Mouse (Mus musculus) T-helper 17 cell (primary cell): ENCODE results near the gene Slc6a11.

Experiments used
- in situ Hi-C, 2 experiments: fragments of 300-600 bp; cut with MboI, MseI; formaldehyde crosslinking; loops; 1 replicate in 1 of 2; 2 replicates in 1 of 2; pipeline ENCODE4 v1.15.1; 2025; ENCODE audit warnings: high pct_unique_total_duplicates in 2 of 2

The Slc6a11 gene

DNA sequence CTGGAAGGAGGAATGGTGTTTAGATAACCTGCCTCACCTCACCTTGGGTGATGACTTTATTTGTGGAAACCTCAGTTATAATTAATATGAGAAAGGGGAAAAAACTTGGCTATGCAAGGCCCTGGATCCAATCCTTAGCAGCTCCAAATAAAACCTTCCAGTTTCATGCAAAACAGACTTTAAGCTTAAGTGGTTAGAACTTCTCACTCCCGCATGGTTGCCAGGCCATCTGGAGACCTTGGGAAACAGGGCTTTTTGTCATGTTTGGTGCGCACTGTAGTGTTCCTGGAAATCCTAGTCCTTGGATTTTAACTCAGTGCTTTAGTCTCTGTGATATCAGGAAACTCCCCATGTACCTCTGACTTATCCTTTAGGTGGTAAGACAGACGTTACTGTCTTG lies 47.1 kb downstream of the Slc6a11 start:
- in situ Hi-C loops, result no loop called here

DNA sequence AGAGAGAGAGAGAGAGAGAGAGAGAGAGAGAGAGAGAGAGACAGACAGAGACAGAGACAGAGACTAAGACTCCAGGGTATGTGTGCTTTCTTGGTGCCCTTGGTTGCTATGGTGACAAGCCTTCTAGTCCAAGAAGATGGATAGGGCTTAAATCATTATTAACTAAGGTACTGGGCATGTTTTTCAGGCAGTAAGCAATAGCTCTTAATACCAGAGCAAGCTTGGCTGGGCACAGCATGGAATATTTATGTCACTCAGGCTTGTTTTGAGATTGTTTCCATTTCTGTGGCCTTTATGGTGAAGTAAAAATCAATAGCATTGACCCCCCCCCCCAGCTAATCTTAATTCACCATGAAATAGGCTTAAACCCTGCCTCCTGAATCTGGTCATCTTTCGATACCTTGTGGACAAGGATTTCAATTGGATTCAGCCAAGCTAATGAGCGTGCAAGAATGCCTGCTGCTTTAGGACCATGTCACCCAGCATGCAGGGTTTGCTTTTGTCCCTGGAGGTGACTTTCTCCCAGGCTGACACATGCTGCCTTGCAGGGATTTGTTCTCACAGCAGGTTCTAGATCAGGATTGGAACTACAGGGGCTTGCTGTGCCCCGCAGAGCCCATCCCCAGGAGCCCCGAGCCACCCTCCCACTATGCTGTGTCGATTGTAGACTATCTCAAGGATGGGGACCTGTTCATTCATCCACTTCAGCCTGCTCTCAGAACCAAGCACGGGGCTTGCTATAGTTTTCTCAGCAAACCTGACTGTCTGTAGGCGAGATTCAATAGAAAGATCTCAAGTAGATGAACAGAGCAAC lies 51.5 kb downstream of the Slc6a11 start:
- in situ Hi-C loops, result no loop called here

DNA sequence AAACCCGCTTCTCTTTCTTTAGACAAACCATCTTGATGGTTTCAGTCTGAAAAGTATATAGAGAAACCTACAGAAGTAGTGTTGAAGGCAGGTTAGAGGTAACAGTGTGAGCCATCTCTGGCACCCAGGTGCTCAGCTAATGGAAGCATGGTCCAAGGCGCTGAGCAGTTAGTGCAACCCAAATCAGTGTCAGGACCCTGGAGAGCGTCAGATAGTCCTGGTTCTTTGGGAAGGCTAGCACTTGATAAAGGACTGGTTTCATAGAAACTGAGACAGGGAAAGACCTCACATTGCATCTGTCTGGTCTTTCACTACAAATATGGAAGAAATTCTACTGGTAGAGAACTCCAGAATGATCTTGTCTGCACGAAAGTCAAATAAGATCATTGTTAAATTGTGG lies 56.1 kb downstream of the Slc6a11 start:
- in situ Hi-C loops, result no loop called here

DNA sequence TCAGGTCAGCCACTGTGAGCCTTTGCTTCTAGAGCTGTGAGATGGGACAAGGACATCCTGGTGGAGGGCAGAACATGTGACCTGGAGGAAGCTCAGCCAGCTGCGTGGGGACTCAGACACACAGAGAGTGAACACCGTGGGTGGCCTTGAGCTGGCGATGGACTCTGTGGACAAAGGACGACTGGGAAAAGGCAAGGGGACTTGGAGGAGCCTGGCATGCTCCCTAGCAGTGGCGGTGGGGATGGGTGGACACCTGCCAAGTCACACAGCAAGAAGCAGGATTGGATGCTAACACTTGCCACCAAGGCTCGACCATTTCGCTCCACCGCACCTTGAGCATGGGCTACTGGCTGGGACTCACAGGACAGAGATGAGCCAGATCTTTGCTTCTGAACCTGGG lies 57.8 kb downstream of the Slc6a11 start:
- in situ Hi-C loops, result no loop called here

DNA sequence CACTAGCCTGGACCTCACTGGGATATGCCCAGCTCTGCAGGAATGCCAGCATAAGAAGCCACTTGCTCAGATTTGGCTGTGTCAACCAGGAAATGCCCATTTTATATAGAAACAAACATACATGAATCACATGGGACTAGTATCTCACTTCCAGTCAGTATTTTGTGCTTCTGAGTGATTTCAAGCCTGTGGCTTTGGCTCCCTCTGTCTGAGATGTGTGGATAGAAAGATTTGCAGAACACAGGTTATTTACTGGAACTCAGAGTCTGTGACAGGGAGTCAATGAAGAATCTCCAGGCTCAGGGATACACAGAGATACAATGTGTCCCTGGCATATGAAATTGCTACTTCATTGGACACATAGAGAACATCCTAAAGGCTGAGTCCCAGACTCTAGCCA lies 65.0 kb downstream of the Slc6a11 start:
- in situ Hi-C loops, result no loop called here

DNA sequence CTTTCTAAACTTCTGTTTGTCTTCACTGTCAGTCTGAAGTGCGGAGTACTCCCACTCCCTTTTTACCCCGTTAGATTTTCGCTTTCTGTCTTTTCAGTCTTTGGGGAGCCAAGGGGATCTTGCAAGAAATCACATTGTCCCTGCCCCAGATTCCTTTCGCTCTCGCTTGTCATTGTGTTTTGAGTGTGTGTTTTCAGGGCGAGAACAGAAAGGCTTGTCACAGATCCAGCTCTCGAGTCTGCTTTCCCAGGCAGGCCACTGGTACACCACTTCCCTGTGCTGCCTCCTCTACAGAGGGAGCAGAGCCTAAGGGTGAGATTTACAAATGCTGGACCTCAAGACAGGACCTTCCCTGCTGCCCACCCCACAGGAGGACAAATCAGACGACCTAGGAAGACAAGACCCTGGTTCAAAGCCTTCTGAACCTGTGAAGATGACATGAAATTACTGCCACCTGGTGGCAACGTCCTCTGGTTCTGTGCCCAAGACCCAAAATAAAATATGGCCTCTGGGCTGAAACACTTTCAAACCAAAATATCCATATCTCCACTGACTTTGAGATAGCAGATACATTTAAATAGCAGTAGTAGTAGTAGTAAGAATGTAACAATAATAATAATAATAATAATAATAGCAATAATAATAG lies 68.3 kb downstream of the Slc6a11 start:
- in situ Hi-C loops, result no loop called here

DNA sequence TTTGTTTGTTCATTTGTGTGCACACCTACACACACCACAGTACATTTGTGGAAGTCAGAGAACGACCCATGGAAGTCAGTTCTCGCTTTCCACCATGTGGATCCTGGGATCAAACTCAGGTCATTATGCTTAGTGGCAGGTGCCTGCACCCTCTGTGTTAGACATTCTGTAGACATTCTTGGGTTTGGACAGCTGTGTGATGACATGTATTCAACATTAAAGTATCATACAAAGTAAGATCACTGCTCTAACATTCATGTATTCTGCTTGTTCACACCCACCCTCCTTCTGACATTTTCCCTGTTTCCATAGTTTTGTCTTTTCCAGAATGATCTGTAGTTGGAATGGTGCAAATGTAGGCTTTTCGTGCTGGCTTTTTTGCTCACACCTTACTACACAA lies 73.5 kb downstream of the Slc6a11 start:
- in situ Hi-C loops, result no loop called here

DNA sequence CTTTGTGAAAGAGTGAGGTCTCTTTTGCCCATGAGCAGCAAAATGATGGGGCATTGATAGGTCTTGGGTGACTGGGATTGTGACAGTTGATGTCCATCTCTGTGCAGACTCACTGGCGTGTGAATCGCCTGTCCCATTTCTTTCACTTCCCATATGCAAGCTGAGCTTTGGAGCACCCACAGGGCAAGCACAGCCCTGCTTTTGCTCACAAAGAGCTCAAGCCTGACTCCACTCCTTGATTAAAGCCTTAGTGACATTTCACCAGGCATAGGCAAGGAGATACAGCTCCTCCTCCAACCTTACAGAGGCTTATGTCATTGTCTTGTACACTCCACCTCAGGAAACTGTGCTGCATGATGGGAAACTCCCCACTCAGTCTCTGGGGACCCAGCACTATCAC lies 77.3 kb downstream of the Slc6a11 start:
- in situ Hi-C loops, result no loop called here

DNA sequence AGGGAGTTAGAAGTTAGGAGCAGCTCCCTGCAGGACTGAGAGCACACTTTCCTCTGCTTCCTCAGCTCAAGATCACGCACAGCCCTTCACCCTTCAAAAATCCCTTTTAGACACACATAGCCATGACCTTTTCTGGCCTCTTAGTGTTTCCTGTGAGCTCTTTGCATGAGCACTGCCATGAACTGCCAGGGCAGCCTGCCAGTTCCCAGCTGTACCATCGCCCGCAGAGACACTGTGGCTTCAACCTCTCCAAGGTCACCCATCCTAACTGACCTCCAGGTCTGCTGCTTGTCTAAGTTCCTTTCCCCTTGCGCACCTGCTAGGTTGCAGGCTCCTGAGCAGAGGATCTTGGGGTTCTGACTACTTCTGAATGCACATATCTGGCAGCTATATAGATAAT lies 83.4 kb downstream of the Slc6a11 start:
- in situ Hi-C loops, result no loop called here

DNA sequence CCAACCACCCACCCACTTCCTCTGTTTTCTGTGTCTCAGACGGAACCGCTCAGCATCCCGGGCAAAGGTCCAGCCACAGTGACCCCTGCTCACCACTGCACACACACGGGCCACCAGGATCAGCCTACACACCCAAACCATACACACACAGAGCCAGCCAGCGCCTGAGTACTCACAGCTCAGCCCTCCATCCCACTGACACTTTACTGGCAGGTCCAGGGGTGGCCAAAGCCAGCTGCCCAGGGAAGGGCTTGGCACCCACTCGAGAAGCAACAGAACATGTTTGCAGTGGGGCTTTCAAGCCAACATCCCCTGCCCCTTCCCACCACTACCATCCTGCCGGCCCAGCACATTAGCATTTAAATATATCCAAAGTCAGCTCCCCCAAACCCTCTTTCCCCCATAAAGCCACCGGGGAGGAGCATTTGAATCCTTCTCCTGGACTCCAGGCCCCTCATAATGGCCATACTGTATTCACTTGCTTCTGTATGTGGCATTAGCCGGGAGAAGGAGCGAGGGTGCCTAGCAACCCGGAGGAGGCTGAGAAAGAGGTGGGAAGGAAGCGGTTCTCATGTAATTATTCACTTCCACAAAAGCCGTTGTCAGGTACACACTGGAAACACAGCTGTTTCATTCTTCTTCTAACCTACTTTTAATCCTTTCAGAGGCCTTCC lies 85.8 kb downstream of the Slc6a11 start:
- in situ Hi-C loops, result no loop called here

DNA sequence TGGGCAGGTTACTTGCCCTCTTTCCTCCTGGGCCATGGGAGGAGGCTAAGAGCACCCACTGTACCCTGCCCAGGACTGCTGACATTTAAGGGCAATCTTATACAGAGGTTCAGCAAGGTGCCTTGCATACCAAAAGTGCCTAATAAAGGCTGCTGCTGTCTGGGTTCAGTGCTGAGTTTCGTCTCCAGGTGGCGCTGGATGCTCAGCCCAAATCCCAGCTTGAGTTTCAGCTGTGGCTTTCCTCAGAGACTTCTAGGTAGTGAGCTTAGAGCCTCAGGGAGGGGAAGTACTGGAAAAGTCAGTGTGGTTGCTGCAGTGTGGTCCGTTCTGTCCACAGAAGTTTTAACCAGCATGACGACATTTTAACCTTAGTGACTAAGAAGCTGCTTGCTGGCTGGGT lies 93.4 kb downstream of the Slc6a11 start:
- in situ Hi-C loops, result no loop called here

DNA sequence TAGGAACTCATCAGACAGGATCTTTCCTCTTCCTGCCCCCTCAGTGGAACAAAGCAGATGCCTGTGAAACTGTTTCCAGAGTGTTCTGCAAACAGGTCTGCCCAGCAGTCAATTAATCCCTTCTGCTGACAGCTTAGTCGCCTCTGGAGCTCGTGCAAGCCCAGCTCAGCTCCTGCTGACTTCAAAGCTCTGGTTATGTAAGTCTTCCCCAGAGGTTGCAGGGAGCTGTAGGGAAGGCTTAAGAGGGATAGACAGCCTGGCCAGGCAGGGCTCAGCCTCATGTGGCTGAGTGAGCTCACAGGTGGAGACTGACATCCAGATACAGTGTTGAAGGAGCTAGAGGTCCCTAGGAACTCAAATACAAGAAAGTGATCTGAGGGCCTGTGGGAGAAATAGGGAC lies 96.3 kb downstream of the Slc6a11 start:
- in situ Hi-C loops, result no loop called here

DNA sequence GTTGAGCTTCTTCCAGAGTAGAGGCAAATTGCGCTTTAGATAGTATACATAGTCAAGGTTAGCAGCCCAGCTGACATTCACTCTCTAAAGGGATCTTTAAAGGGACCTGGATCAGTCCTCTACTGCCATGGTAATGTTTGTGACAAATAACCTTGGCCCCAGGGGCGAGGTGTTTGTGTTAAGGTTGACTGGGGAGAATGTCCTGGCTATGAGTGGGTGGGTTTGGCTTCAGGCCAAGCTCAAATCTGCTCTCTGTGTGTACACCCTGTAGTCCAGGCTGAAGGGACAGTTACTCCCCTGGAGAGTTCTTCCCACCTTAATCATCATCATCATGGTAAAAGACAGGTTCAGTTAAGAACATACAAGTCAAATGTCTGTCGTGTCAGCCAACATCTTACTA lies 97.2 kb downstream of the Slc6a11 start:
- in situ Hi-C loops, result no loop called here

DNA sequence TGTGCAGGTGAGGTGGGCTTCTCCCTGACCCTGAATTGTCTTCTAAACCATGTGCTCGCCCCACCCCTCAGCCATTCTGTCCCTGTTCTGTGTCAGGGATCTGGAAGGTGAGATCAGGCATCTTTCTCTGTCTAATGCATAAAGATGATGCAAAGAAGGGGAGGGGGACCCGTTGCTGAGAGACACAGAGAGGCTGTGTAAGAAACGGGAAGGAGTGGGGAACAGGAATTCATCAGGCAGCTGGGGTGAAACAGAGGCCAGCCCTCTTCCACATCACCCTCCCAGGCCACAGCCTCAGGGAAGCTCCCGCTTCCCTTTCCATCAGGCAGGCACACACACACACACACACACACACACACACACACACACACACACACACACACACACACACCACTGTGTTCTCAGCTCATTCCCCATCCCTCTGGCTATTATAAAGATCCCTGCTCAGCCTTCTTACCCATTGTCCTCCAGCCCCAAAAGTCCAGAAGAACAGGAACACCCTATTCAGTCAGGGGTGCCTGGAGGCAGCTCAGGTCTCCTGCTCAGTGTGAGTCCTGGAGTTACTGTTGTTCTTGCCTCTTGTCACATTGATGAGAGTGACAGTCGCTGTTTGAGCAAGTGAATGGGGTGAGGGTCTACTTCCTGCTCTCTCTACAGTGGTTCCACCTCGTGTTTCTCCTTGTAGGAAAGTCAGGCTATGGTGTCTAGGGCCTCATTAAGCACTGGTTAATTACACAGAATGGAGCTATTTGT lies 108.0 kb downstream of the Slc6a11 start:
- in situ Hi-C loops, result no loop called here

DNA sequence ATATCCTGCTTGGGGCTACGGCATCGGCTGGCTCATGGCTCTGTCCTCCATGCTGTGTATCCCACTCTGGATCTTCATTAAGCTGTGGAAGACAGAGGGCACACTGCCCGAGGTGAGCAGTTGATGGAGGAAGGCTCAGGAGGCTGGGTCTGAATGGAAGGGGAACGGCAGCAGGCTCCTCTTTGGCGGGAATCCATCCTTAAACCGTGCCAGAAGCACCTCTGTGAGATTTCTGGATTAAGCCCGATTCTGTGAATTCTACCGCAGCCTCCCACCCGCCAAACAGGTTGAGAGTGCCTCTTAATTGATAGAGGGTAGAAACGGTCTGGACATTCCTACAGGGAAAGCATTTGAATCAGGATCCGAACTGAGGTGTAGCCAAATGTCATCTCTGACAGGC lies 114.6 kb downstream of the Slc6a11 start:
- in situ Hi-C loops, result loop anchor here in 1 of 2 experiments (5.0 kb wide), 1 partner anchor 153 kb away; no protein-coding TSS in a partner anchor

DNA sequence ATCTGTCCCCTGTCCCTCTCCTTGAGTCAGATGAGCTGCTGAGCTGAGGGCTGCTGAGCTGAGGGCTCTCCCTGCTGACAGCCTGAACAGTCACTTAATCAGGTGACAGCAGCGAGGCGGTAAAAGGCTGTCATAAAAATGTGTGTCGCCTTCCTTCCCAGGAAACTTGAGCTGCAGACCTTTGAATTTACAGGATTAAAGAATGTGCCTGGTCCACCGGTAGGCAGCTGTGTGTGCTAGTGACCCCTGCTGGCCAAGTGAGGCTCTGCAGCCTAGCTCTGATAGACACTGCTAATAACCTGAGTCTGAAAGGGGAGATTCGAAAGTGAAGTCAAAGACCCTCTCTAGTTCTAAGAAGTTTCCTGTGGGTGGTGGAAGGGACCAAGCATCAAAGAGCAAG lies 119.3 kb downstream of the Slc6a11 start:
- in situ Hi-C loops, result loop anchor here in 1 of 2 experiments (10.0 kb wide), 1 partner anchor 136 kb away; no protein-coding TSS in a partner anchor

DNA sequence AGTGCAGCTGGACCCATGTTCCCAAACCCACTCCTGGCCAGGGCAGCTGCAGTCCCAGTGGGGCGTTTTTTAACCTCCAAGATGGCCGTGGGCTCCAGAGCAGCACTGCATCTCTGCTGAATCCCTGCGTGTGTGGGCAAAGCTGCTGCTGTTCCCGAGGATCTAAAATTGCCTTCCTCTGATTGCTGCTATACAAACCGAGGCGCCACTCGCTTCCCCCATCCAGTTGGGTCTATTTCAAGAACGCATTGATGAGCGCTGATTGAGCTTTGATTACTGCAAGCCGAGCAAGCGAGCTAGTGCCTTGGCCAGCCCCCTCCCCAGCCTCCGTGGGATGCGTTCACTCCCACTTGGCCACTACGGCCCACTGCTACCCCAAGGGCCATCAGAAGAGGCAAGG lies 123.9 kb downstream of the Slc6a11 start:
- in situ Hi-C loops, result loop anchor here in 1 of 2 experiments (10.0 kb wide), 1 partner anchor 140 kb away; no protein-coding TSS in a partner anchor

DNA sequence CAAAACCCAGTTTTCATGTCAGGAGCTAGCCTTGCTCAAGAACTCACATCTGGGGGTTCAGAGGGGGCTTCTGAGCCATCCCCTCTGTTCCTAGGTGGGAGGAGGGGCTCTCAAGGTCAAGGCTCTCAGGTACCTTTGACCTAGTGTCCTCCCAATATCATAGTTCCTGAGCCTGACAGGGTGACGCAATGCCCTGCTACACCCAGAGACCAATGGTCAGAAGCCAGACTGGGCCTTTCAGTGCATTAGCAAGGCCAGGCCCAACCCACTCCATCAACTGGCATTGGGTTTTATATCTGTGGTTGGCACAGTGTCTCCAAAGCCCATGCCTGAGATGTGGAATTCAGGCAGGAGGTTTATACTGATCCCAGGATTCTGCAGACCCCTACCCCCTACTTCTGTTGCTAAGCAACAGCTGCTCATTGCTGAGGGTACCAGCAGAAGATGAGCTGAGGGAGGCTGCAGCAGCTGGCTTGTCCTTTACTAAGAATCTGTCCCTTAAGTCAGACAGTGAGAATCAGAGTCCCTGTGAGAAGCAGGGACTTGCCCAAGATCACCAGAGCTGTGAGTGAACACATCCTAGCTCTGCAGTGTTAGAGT lies 126.8 kb downstream of the Slc6a11 start:
- in situ Hi-C loops, result loop anchor here in 1 of 2 experiments (10.0 kb wide), 1 partner anchor 143 kb away; no protein-coding TSS in a partner anchor

DNA sequence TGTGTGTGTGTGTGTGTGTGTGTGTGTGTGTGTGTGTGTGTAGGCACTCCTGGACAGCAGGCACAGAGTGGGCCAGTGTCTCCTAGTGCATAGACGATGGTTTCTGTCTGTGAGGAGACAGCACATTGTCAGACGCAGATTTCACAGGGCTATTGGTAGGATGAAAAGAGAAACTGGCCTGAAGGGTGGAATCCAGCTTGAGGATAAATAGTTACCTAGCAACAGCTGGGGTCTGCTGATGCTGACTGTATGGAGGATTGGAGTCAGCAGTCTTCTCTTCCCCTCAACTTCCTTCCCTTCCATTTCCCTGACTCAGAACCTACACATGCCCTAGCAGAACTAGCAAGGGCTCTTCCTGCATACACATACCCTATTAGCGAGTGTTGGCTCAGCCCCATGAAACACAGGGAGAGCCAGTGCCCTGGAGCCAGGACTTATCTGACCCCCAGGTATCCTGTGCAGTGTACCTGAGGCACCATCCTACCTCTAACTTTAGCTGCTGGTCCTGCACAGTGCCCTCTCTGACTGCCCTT lies 127.7 kb downstream of the Slc6a11 start:
- in situ Hi-C loops, result loop anchor here in 1 of 2 experiments (10.0 kb wide), 1 partner anchor 144 kb away; no protein-coding TSS in a partner anchor

DNA sequence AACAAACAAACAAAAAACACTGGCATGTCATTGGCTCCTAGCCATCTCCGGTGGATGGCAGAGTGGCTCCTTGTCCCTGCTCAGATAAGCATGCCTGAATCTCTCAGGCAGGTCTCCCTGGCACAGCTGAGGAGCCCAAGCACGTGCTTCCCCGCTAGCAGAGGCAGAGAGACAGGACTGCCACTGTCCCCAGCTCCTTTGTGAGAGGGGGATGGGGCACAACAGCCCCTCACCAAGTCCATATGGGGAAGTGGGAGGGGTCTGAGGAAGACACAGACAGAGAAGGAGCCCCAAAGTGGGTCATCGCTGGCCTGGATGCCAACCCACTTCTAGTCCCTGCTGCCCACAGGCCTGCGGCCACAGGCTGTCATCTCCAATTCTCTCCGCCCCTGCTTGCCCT lies 130.6 kb downstream of the Slc6a11 start:
- in situ Hi-C loops, result loop anchor here in 1 of 2 experiments (10.0 kb wide), 1 partner anchor 1853 kb away; no protein-coding TSS in a partner anchor

DNA sequence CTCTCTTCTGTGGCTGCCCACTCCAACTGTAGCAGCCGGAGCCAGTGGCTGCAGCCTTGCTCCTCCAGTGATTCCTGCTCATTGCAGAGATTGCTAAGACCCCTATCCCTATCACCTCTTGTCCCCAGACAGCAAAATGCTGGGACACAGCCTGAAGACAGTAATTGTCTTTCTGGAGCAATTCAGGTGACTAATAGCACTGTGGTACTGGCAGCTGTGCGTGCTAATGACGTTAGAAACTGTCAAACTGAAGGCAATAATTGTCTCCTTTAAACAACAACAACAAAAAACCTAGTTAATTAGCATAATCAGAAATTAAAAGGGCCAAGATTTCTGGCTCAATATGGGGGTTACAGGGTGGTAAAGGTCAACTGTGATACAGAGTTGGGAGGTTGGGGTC lies 133.0 kb downstream of the Slc6a11 start:
- in situ Hi-C loops, result loop anchor here in 1 of 2 experiments (10.0 kb wide), 1 partner anchor 1851 kb away; no protein-coding TSS in a partner anchor
